Mouse (Mus musculus) intestine, embryonic 16.5 days (tissue): Measurements from ENCODE around the gene Ptpn12. TPM values are rescaled to one million over a fixed set of nuclear protein-coding genes. Genes with fewer than 3 reads are reported as not detected.
A peak's percentile ranks its signal among the peaks of the same experiment; 100 is the strongest.

Experiments used
- ATAC-seq: fragments of 200-750 bp; cut with Nextera tagmentation; 2 replicates; pipeline ENCODE4 v1.8.0; 2017; ENCODE audit warnings: moderate TSS enrichment, moderate library complexity
- H3K27ac ChIP-seq: fragments of 300-500 bp; sonication (generic); 2 replicates; pipeline ENCODE4 v1.5.1; 2014; ENCODE audit warnings: mild to moderate bottlenecking, low read length
- H3K27me3 ChIP-seq: fragments of 300-500 bp; sonication (generic); replicated peaks from 2 replicates; pipeline ENCODE4 v1.6.1; 2014; ENCODE audit warnings: low read length, control low read depth, mixed read lengths; ENCODE audit not compliant: control insufficient read depth, insufficient read depth
- H3K36me3 ChIP-seq: fragments of 300-500 bp; sonication (generic); 2 replicates; pipeline ENCODE4 v1.6.1; 2014; ENCODE audit warnings: low read length, control low read depth; ENCODE audit not compliant: control insufficient read depth, insufficient read depth
- H3K4me1 ChIP-seq: fragments of 300-500 bp; sonication (generic); 2 replicates; pipeline ENCODE4 v1.6.1; 2014; ENCODE audit warnings: low read length, control low read depth, mixed read lengths; ENCODE audit not compliant: control insufficient read depth, insufficient read depth
- H3K4me2 ChIP-seq: fragments of 300-500 bp; sonication (generic); 2 replicates; pipeline ENCODE4 v1.6.1; 2014; ENCODE audit warnings: low read depth, low read length, control low read depth
- H3K4me3 ChIP-seq: fragments of 300-500 bp; sonication (generic); 2 replicates; pipeline ENCODE4 v1.5.1; 2014; ENCODE audit warnings: mild to moderate bottlenecking, low read length
- H3K9ac ChIP-seq: fragments of 300-500 bp; sonication (generic); 2 replicates; pipeline ENCODE4 v1.6.1; 2014; ENCODE audit warnings: low read depth, low read length
- H3K9me3 ChIP-seq: fragments of 300-500 bp; sonication (generic); 2 replicates; pipeline ENCODE4 v1.6.1; 2016; ENCODE audit warnings: low read length, control low read depth; ENCODE audit not compliant: control insufficient read depth
- whole genome bisulfite sequencing: fragments of 180-500 bp; shearing (Covaris S2); extraction: QIAGEN DNeasy Blood & Tissue Kit; methylation state at CpG from one replicate; pipeline ENCODE4 v1.1.7; 2014; 5-methylcytosine and 5-hydroxymethylcytosine counted together
- polyA plus RNA-seq: library from polyadenylated mRNA; unstranded; fragments of >200 nt; fragmentation: Nextera tagmentation; extraction: Ambion mirVana; gene quantifications from 2 replicates; pipeline ENCODE4 v1.2.1, GENCODE M21; 2015

Ptpn12 gene
- polyA plus RNA-seq, 1 experiment from 2014 or later, result 10.6 TPM

DNA sequence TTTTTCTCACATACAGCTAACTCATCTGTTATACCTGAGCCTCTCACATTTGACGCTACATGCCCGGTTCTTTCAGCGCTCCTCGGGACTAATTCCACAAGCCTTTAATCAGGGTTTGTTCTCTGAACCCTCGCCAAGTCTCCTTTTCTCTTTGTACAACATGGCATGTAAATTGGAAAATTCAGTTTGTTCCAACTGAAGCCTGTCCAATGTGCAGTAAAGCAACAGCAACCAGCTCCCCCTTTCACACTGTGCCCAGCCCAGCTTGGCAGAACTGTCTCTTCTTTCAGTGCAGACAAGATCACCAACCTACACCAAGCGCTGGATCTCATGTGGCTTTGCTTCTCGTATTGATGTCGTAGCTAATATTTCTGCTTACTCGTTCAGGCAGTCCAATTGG lies 92.4 kb downstream of the Ptpn12 start:
- no peaks in the 10 kb centered on the region for H3K27me3 ChIP-seq
- WGBS, result 87% methylated on average over 9 of the region's 9 CpGs
- ATAC-seq, result no peak
- no peaks in the 10 kb centered on the region for H3K4me1 ChIP-seq
- H3K4me2 ChIP-seq, result no peak overlapping the region
- H3K36me3 ChIP-seq, result no peaks in the 10 kb centered on the region
- no peak overlapping the region for H3K4me3 ChIP-seq
- H3K9ac ChIP-seq, result no peak overlapping the region
- no peak overlapping the region for H3K27ac ChIP-seq
- H3K9me3 ChIP-seq, result 0 out of 2 replicates have a peak, but pooled peaks cover 3% of the 10 kb centered on the region

DNA sequence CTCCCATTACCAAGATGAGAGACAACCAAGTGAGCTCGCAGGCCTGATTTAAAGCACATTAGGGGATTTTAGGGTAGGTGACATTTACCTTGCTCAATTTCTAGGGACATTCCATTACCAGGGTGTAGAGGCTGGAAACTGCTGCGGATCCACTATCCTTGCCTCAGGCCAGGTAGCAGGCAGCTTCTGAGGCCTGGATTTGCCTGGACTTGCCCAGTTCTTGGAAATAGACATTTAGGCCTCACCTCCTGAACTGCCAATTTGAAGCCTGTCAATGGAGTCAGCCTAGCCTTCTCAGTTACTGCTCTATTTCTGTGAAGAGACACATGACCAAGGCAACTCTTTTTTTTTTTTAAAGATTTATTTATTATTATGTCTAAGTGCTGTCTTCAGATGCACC lies 94.8 kb downstream of the Ptpn12 start:
- 93% methylated on average over 2 of the region's 2 CpGs for WGBS
- 0 out of 2 replicates have a peak, but pooled peaks cover 4% of the 10 kb centered on the region for H3K36me3 ChIP-seq

DNA sequence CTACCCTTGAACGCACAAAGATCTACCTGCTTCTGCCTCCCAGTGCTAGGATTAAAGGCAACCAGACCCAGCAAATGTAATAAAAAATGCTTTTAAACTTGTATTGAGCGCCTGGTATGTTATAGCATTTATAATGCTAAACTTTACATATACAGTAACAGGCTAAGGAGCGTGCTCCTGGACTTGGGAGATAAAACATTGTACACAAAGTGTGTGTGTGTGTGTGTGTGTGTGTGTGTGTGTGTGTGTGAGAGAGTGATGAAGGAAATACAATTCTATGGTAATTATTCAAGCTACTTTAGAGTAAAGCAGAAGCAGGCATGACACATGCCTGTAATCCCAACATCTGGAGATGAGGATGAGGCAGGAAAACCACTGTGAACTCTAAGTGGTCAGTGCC lies 99.4 kb downstream of the Ptpn12 start, which contains the start of gene Rsbn1l:
Rsbn1l (minus strand) TSS at position 101 of the 400 bp plus-strand sequence.
- H3K4me2 ChIP-seq, result no peak within 1 kb of the TSS
- peak within 1 kb of the TSS; percentile 47; the same call in 1 of the 2 replicates for H3K27ac ChIP-seq
- H3K9ac ChIP-seq, result no peak within 1 kb of the TSS
- H3K36me3 ChIP-seq, result 0 out of 2 replicates have a peak, but pooled peaks cover 4% of the 10 kb centered on the region
- H3K27me3 ChIP-seq, result no peaks in the 10 kb centered on the region
- H3K9me3 ChIP-seq, result no peaks in the 10 kb centered on the region
- WGBS, result 94% methylated on average over 3 of the region's 3 CpGs
- ATAC-seq, result no peak
- H3K4me3 ChIP-seq, result 0 out of 2 replicates have a peak within 1 kb of the TSS, but pooled peaks have one; percentile 8
- peaks cover 6% of the 10 kb centered on the region; the same call in 1 of the 2 replicates for H3K4me1 ChIP-seq

More for the DNA sequence above, 94.8 kb downstream of the Ptpn12 start:
- Histone ChIP-seq H3K4me3 (no peak overlapping the region), H3K4me1 (no peaks in the 10 kb centered on the region), H3K9me3 (0 out of 2 replicates have a peak, but pooled peaks cover 3% of the 10 kb centered on the region), H3K27ac (no peak overlapping the region), H3K9ac (no peak overlapping the region), H3K4me2 (no peak overlapping the region), H3K27me3 (no peaks in the 10 kb centered on the region)
- no peak for ATAC-seq

DNA sequence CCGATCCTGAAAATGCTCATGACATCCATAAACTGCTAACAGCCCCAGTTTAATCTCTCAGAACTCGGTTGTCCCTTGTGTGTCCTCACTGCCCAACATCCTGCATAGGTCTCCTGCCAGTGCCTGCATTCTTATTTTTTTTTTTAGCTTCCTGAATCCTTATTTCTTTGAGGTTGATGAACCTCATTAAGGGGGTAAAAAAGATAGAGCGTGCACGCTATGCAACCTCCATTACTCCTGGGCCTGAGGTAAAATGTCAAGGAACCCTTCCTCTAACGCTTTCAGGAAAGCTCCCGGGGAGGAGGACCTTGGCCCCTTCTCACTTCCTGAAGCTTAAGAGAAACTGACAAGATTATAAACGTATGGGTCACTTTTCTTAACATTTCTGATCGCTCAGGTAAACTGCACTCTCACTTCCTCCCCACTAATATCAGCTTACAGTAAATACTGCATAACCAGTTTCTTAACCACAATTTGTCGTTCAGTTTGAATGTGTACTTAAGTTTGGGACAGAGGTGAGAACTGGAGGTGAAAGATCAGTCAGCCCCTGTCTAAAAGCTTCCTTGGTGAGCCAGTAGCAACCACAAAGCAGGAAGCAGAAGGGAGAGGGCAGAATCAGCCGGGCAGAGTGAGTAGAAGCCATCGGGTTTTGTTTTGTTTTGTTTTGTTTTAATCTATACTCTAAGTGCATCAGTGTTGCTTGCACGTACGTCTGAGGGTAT lies 100.4 kb downstream of the Ptpn12 start:
- Histone ChIP-seq H3K27me3 (no peaks in the 10 kb centered on the region), H3K9ac (no peak overlapping the region), H3K9me3 (no peaks in the 10 kb centered on the region), H3K36me3 (0 out of 2 replicates have a peak, but pooled peaks cover 4% of the 10 kb centered on the region), H3K4me1 (peaks cover 6% of the 10 kb centered on the region; the same call in 1 of the 2 replicates), H3K4me2 (no peak overlapping the region), H3K27ac (peak overlapping the region; percentile 47; the same call in 1 of the 2 replicates), H3K4me3 (0 out of 2 replicates have a peak overlapping the region, but pooled peaks have one; percentile 8)
- WGBS, result 61% methylated on average over 13 of the region's 13 CpGs
- ATAC-seq, result no peak

DNA sequence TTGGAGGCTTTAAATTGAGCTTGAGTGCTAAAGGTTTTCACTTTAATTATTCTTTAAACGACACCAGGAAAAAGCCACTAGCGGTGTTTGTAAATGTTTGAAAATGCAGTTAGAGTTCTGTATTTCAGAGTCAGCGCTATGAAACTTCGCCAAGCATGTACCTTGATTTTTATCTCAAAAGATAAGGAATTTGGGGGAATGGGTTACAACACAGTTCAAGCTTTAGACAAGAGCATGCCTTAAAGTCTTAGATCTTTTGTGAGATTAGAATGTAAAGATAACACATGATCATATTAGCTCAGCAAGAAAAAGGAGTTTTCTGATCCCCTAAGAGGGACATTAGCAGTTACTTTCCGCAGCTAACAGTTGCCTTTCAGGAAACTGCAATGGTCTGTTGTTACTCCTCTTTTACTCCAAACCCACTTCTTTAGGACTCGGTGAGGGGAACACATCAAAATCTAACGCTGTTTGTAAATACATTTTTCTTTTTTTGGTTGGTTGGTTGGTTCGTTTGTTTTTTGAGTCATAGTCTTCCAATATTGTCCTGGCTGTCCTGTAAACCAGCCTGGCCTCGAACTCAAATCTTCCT lies 103.3 kb downstream of the Ptpn12 start:
- H3K9me3 ChIP-seq, result no peaks in the 10 kb centered on the region
- H3K27me3 ChIP-seq, result no peaks in the 10 kb centered on the region
- peak overlapping the region; percentile 99 for H3K9ac ChIP-seq
- H3K36me3 ChIP-seq, result 0 out of 2 replicates have a peak, but pooled peaks cover 4% of the 10 kb centered on the region
- 20% methylated on average over 9 of the region's 9 CpGs for WGBS
- peak overlapping the region; percentile 90; the same call in 1 of the 2 replicates for H3K27ac ChIP-seq
- peak overlapping the region; percentile 58 for H3K4me2 ChIP-seq
- no peak for ATAC-seq
- H3K4me3 ChIP-seq, result peak overlapping the region; percentile 97
- peaks cover 6% of the 10 kb centered on the region; the same call in 1 of the 2 replicates for H3K4me1 ChIP-seq

DNA sequence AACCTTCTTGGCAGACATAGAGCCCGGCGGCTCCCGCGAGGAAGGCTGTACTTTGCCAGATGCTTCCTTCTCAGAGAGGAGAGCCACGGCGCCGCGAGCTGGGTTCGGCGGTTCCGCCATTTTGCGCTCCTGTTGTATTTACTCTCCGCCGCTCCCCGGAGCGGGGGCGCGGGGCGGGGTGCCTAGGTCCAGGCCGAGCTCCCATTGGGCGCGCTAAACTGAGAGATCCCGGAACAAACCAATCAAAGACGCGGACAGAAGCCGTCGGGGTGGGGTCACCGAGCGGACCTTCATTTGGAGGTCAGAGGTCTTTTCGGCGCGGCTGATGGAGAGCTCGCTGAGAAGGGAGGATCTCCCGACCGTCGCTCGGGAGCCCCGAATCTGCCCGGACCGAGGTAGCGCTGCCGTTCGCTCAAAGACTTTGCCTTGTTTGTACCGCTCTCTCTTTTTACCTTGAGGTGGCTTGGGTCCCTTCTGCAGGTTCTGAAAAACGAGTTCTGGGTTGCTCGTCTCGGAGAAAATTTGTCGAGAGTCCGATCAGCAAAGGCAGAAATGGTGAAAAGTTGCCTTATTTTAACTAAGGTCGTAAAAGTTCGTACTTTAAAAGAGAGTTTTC lies 103.9 kb downstream of the Ptpn12 start:
- Histone ChIP-seq H3K36me3 (0 out of 2 replicates have a peak, but pooled peaks cover under 1% of the 10 kb centered on the region), H3K27ac (peak overlapping the region; percentile 98), H3K4me1 (peaks cover 9% of the 10 kb centered on the region), H3K9me3 (no peaks in the 10 kb centered on the region), H3K9ac (peak overlapping the region; percentile 99), H3K4me3 (peak overlapping the region; percentile 97), H3K4me2 (peak overlapping the region; percentile 58), H3K27me3 (no peaks in the 10 kb centered on the region)
- 0% methylated on average over 50 of the region's 51 CpGs for WGBS
- ATAC-seq, result peak; percentile 99

DNA sequence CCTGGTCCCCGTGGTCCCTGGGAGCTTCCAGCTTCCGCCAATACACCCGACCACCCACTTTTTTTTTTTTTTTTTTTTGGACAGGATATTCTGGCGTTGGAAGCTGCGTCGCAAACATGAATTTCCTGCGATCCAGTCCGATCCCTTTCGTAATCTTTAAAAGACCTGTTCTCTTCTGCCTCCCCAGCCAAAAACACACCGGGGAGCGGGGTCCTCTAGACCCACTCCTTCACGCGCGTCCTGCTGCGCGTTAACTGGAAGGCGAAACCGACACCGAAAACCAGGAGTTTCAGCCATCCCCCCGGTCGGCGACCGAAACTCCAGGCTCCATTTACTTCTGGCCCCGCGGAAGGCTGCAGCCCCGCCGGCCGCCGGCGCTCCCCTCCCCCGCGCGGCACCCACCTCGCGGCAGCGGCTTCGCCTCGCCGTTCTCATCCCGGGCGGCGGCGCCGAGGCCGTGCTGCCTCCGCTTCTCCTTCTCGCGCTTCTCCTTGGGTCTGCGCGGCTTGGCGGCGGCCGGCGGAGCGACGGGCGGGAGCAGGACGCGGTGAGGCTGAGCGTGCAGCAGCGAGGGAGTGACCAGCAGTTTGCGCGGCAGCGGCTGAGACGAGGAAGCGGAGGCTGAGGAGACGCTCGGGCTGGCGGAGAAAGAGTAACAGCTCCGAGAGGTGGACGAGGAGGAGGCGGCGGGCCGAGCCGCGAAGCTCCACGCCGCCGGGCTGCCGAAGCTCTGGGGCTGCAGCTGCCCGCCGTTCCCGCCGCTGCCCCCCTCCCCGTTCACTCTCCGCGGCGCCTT lies 104.7 kb downstream of the Ptpn12 start:
- H3K4me1 ChIP-seq, result peaks cover 11% of the 10 kb centered on the region
- H3K9me3 ChIP-seq, result no peaks in the 10 kb centered on the region
- peak; percentile 75 for ATAC-seq
- no peaks in the 10 kb centered on the region for H3K36me3 ChIP-seq
- H3K27ac ChIP-seq, result peak overlapping the region; percentile 98
- no peaks in the 10 kb centered on the region for H3K27me3 ChIP-seq
- H3K9ac ChIP-seq, result peak overlapping the region; percentile 99
- H3K4me2 ChIP-seq, result peak overlapping the region; percentile 66
- WGBS, result under 1% methylated on average over 85 of the region's 88 CpGs
- H3K4me3 ChIP-seq, result peak overlapping the region; percentile 97

DNA sequence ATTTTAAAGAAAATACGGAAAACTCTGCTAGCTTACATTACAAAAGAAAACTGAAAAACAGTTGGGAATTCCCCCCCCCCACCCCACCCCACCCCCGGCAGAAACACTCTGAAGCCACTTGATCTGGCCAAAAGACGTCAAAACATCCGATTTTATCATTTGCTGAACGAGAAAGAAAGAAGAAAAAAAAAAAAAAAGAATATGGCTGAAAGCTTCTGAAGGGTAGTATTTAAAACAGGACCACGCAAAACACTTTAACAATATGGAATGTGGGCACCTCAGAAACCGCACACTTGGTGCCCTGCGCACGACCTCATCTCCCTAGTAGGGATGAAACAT lies 105.2 kb downstream of the Ptpn12 start:
- H3K27ac ChIP-seq, result peak overlapping the region; percentile 98; the same call in 1 of the 2 replicates
- no peaks in the 10 kb centered on the region for H3K27me3 ChIP-seq
- peak overlapping the region; percentile 66 for H3K4me2 ChIP-seq
- H3K4me1 ChIP-seq, result peaks cover 9% of the 10 kb centered on the region
- H3K4me3 ChIP-seq, result peak overlapping the region; percentile 97
- WGBS, result under 1% methylated on average over 9 of the region's 9 CpGs
- H3K36me3 ChIP-seq, result no peaks in the 10 kb centered on the region
- ATAC-seq, result no peak
- H3K9ac ChIP-seq, result peak overlapping the region; percentile 99
- H3K9me3 ChIP-seq, result no peaks in the 10 kb centered on the region
